Mouse (Mus musculus): Measurements from ENCODE around the gene Mknk2.
A peak's percentile ranks its signal among the peaks of the same experiment; 100 is the strongest.
"Not testable (repeated sequence)": the region's sequence is repeated elsewhere in the genome, so short reads cannot be mapped to it uniquely, and the experiment has no call there.

The Mknk2 gene

GRCm38 (mm10) chr10:80653156-80653720 is 24.7 kb downstream of the Mknk2 start:
- DNase-seq (ENCODE audit: low read depth in 2 of 2, low spot score in 2 of 2), result no peak

- DNase-seq (ENCODE audit: low read depth in 2 of 2, low spot score in 2 of 2), result no peak
Measured at GRCm38 (mm10) chr10:80650392-80650791, 27.5 kb downstream of the Mknk2 start.

- not testable (repeated sequence) for DNase-seq (ENCODE audit: low read depth in 2 of 2, low spot score in 2 of 2)
Measured at GRCm38 (mm10) chr10:80649910-80650309, 28.0 kb downstream of the Mknk2 start.

GRCm38 (mm10) chr10:80646936-80647335 is 31.0 kb downstream of the Mknk2 start:
- no peak for DNase-seq (ENCODE audit: low read depth in 2 of 2, low spot score in 2 of 2)

- no peak for DNase-seq (ENCODE audit: low read depth in 2 of 2, low spot score in 2 of 2)
Measured at GRCm38 (mm10) chr10:80635345-80635744, 42.6 kb downstream of the Mknk2 start.

- peak; percentile 33 to 35 for DNase-seq (ENCODE audit: low read depth in 2 of 2, low spot score in 2 of 2)
Measured at GRCm38 (mm10) chr10:80628925-80629324, 49.0 kb downstream of the Mknk2 start.

GRCm38 (mm10) chr10:80627685-80628084 is 50.2 kb downstream of the Mknk2 start:
- DNase-seq (ENCODE audit: low read depth in 2 of 2, low spot score in 2 of 2), result no peak

- DNase-seq (ENCODE audit: low read depth in 2 of 2, low spot score in 2 of 2), result no peak
Measured at GRCm38 (mm10) chr10:80625764-80626163, 52.1 kb downstream of the Mknk2 start.

GRCm38 (mm10) chr10:80623457-80624191 is 54.3 kb downstream of the Mknk2 start:
- DNase-seq (ENCODE audit: low read depth in 2 of 2, low spot score in 2 of 2), result peak; percentile 59 to 65

- DNase-seq (ENCODE audit: low read depth in 2 of 2, low spot score in 2 of 2), result peak in 1 of 2 experiments; percentile 69
Measured at GRCm38 (mm10) chr10:80622661-80623456, 55.1 kb downstream of the Mknk2 start, which contains the start of gene Csnk1g2. TSS of gene Csnk1g2 (plus strand) at chr10:80622838.

- peak; percentile 99 for DNase-seq (ENCODE audit: low read depth in 2 of 2, low spot score in 2 of 2)
Measured at GRCm38 (mm10) chr10:80621940-80622660, 55.8 kb downstream of the Mknk2 start.

GRCm38 (mm10) chr10:80621690-80621939 is 56.3 kb downstream of the Mknk2 start:
- no peak for DNase-seq (ENCODE audit: low read depth in 2 of 2, low spot score in 2 of 2)

- DNase-seq (ENCODE audit: low read depth in 2 of 2, low spot score in 2 of 2), result no peak
Measured at GRCm38 (mm10) chr10:80620796-80621689, 56.9 kb downstream of the Mknk2 start.

- no peak for DNase-seq (ENCODE audit: low read depth in 2 of 2, low spot score in 2 of 2)
Measured at GRCm38 (mm10) chr10:80620365-80620764, 57.5 kb downstream of the Mknk2 start.

- DNase-seq (ENCODE audit: low read depth in 2 of 2, low spot score in 2 of 2), result no peak
Measured at GRCm38 (mm10) chr10:80619465-80620244, 58.3 kb downstream of the Mknk2 start.

GRCm38 (mm10) chr10:80618181-80618580 is 59.7 kb downstream of the Mknk2 start:
- DNase-seq (ENCODE audit: low read depth in 2 of 2, low spot score in 2 of 2), result peak; percentile 65 to 69
